Mouse (Mus musculus): Measurements from ENCODE around the gene Atxn1. TPM values are rescaled to one million over a fixed set of nuclear protein-coding genes. Genes with fewer than 3 reads are reported as not detected.

Atxn1 gene
- polyA plus RNA-seq, 1 experiment: 23.0 TPM

DNA sequence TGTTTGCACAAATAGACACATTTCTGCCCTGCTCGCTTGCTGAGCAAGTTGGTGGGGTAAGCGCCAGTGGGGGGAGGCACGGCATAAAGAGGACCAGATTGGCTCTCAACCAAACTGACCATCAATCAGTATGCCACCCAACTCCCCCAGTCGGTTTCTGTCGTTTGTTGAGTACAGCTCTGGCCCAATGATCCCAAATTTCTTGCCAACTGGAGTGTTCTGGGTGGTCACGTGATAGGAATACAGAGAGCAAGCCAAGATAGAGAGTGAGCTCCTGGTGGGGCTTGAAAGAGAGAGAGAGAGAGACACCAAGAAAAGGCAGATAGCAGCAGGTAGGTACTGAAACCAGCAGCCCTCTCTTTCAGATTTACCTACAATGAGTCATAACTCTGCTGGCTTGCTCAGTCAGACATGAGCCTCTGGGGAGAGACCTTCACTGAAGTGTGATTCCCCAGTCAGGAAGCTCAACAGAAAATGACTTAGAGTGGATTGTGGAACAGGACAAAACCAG, 57.6 kb downstream of the Atxn1 start:
- no peak for TF ChIP-seq POLR2A (IDR thresholded peaks at IDR 0.05; ENCODE audit: borderline replicate concordance, low read depth, low read length)
- TF ChIP-seq CTCF (IDR thresholded peaks at IDR 0.05; ENCODE audit: low read depth, low read length): no peak
- H3K27ac ChIP-seq (ENCODE audit: insufficient read depth, low read depth, low read length): no peak overlapping the region
- peaks cover 55% of the 10 kb centered on the region for H3K4me1 ChIP-seq (ENCODE audit: control insufficient read depth, insufficient read depth, low read length)
- H3K4me3 ChIP-seq (ENCODE audit: insufficient read depth, low read length): no peak overlapping the region

DNA sequence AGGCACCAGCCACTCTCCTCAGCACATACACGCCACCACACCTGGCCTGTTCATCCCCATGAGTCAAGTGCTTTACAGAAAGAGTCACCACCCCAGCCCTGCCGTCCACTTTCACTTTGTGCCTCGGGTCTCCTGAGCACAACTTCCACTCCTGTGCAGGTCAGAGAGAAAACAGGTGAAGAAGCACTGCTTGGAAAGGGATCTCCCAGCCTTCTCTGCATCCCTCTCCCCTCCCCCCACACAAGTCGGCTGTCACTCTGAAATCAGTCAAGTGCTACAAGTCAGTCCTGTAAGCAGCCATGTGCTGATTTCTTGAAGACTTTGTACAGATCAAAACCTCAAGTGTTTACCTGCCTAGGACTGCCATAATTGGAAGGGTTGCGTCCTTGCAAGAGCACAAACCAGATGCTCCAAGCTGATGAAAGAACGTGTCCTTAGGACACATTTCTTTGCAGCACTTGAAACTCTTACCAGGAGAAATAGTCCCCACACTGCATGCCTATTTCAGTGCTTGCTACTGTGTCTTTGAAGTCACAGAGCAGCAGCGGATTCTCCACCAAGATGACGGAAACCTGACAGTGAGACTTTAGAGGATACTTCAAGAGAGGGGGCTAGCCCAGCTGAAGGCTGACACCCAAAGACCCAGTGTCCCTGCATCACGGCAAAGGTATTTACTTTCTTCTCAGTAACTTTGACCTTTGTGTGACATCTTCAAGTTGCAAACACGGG, 58.2 kb downstream of the Atxn1 start:
- Histone ChIP-seq H3K4me1 (ENCODE audit: control insufficient read depth, insufficient read depth, low read length) (peaks cover 52% of the 10 kb centered on the region), H3K27ac (ENCODE audit: insufficient read depth, low read depth, low read length) (no peak overlapping the region), H3K4me3 (ENCODE audit: insufficient read depth, low read length) (no peak overlapping the region)
- no peak for TF ChIP-seq POLR2A (IDR thresholded peaks at IDR 0.05; ENCODE audit: borderline replicate concordance, low read depth, low read length)
- no peak for TF ChIP-seq CTCF (IDR thresholded peaks at IDR 0.05; ENCODE audit: low read depth, low read length)

DNA sequence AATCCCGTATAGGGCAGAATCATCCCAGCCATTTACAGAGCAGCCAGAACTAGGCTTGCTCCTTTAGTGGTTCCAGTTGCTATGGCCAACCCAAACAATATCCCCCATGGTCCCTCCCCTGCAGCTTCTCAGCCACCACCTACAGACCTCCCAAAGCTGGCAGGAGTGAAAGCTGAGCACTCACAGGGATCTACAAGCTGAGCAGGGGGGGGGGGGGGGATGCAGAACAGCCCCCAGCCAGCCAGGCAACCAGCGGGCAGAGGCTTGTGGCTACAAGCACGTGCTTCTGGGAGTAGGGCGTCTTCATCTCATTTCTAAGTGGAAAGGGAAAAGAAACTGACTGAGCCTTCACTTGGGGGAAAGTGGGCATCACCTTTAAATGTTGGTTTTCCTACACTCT, 59.9 kb downstream of the Atxn1 start:
- TF ChIP-seq CTCF (IDR thresholded peaks at IDR 0.05; ENCODE audit: low read depth, low read length) (no peak), POLR2A (IDR thresholded peaks at IDR 0.05; ENCODE audit: borderline replicate concordance, low read depth, low read length) (no peak)
- Histone ChIP-seq H3K27ac (ENCODE audit: insufficient read depth, low read depth, low read length) (peak overlapping the region; percentile 97), H3K4me1 (ENCODE audit: control insufficient read depth, insufficient read depth, low read length) (peaks cover 42% of the 10 kb centered on the region), H3K4me3 (ENCODE audit: insufficient read depth, low read length) (no peak overlapping the region)

DNA sequence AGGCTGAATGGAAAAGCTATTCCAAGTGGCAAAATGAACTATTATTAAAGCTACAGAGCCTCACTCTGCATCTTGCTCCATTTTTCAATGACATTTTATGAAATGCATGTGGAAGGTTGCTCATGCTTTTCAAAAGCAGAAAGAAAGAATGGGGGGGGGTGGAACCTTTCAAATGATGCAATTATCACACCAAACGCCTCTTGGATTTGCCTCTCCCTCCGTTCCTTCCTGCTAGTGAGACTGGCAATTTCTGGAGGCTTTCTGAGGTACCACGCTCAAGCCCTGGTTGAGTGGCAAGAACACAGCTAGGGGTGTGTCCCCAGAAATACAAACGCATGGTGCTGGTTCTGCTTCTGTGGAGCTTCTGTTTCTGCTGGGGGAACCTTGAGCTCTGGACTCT, 60.4 kb downstream of the Atxn1 start:
- H3K4me3 ChIP-seq (ENCODE audit: insufficient read depth, low read length): peak overlapping the region; percentile 22; the same call in 1 of the 2 replicates
- TF ChIP-seq POLR2A (IDR thresholded peaks at IDR 0.05; ENCODE audit: borderline replicate concordance, low read depth, low read length) (no peak), CTCF (IDR thresholded peaks at IDR 0.05; ENCODE audit: low read depth, low read length) (no peak)
- peaks cover 42% of the 10 kb centered on the region for H3K4me1 ChIP-seq (ENCODE audit: control insufficient read depth, insufficient read depth, low read length)
- H3K27ac ChIP-seq (ENCODE audit: insufficient read depth, low read depth, low read length): peak overlapping the region; percentile 97

DNA sequence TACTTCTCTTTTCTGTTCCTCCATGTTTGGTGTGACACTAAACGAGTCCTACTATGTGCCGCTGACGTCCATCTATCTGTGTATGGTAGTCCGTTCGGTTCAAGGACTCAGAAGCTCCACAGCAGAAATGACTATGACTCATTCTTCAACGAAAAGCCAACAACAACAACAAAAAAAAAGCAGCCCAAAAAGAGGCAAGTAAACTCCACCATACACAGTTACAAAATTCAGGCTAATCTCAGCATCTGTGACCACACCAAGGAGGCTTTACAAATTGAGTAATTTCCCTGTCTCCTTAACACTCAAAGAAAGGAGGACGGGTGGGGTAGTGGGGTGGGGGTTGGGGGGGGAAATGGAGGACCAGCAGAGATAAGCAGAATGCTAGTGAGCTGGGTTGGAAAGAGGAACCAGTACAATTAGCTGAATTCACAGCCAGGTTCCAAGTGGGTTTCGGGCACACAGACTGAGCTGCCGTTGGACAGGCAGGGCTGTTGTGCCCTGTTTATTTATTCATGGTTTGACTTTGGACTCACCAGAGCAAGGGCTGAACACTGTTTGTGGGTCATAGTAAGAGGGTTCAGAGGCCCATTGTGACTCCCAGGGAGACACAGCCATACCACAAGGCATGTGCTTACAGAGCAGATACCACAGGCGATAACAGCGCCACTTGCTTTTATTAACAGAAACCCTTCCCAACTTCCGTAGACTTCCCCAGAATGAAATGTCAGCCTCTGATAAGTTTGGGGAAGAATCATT, 61.1 kb downstream of the Atxn1 start:
- Histone ChIP-seq H3K27ac (ENCODE audit: insufficient read depth, low read depth, low read length) (peak overlapping the region; percentile 97), H3K4me3 (ENCODE audit: insufficient read depth, low read length) (peak overlapping the region; percentile 38), H3K4me1 (ENCODE audit: control insufficient read depth, insufficient read depth, low read length) (peaks cover 40% of the 10 kb centered on the region)
- TF ChIP-seq POLR2A (IDR thresholded peaks at IDR 0.05; ENCODE audit: borderline replicate concordance, low read depth, low read length): no peak
- no peak for TF ChIP-seq CTCF (IDR thresholded peaks at IDR 0.05; ENCODE audit: low read depth, low read length)

DNA sequence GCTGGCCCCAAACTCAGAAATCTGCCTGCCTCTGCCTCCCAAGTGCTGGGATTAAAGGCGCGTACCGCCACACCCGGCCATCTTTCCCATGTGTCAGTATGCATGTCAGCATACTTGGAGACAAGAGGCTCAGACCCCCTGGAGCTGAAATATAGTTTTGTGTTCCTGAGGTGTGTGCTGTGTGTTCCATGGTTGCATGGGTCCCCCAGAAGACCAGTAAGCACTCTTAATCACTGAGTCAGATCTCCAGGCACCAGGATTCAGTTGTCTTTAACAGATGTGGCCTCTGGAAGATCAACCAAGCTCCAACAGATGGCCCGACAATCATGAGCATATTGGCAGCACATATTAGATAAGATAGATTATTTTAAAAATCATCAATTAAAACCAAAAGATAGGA, 62.4 kb downstream of the Atxn1 start:
- H3K27ac ChIP-seq (ENCODE audit: insufficient read depth, low read depth, low read length): peak overlapping the region; percentile 97; the same call in 1 of the 2 replicates
- peaks cover 38% of the 10 kb centered on the region for H3K4me1 ChIP-seq (ENCODE audit: control insufficient read depth, insufficient read depth, low read length)
- TF ChIP-seq POLR2A (IDR thresholded peaks at IDR 0.05; ENCODE audit: borderline replicate concordance, low read depth, low read length) (no peak), CTCF (IDR thresholded peaks at IDR 0.05; ENCODE audit: low read depth, low read length) (no peak)
- no peak overlapping the region for H3K4me3 ChIP-seq (ENCODE audit: insufficient read depth, low read length)

DNA sequence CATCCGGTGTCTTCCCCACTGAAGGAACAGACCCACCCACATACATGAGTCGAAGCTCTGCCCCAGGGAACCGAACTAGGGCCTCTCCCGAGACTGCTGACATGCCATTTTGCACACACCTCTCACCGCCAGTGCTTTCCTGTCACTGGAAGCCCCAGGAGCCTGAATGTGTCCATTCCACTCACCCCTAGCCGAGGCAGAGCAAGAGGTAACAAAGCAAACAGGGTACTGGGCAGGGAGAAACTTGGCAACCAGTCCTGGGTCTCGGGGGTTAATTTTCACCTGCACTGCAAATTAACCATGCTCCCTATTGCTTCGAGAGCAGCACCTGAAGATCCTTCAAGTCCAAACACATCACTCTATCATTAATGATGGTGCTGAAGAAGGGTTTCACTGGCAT, 64.0 kb downstream of the Atxn1 start:
- H3K27ac ChIP-seq (ENCODE audit: insufficient read depth, low read depth, low read length): no peak overlapping the region
- no peak overlapping the region for H3K4me3 ChIP-seq (ENCODE audit: insufficient read depth, low read length)
- H3K4me1 ChIP-seq (ENCODE audit: control insufficient read depth, insufficient read depth, low read length): peaks cover 31% of the 10 kb centered on the region
- TF ChIP-seq CTCF (IDR thresholded peaks at IDR 0.05; ENCODE audit: low read depth, low read length) (no peak), POLR2A (IDR thresholded peaks at IDR 0.05; ENCODE audit: borderline replicate concordance, low read depth, low read length) (no peak)

DNA sequence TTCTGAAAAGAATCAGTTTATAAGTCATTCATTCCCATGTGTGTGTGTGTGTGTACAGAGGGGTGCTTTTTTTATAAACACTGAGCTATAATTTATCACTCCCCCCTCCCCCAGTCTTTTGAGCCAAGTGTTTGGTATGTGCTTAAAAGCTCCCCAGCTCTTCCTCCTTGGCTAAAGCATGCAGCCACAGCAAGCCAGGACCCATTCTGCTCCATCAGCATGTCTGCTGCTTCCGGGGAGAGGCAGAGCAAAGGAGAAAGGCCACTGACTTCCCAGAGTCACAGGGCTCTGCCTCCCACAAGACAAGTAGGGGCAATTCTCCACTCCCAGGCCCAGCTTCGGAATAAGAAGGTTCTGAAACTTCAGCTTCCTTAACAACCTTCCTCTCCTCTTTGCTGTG, 67.2 kb downstream of the Atxn1 start:
- Histone ChIP-seq H3K4me3 (ENCODE audit: insufficient read depth, low read length) (no peak overlapping the region), H3K27ac (ENCODE audit: insufficient read depth, low read depth, low read length) (peak overlapping the region; percentile 76), H3K4me1 (ENCODE audit: control insufficient read depth, insufficient read depth, low read length) (peaks cover 32% of the 10 kb centered on the region)
- TF ChIP-seq CTCF (IDR thresholded peaks at IDR 0.05; ENCODE audit: low read depth, low read length): no peak
- no peak for TF ChIP-seq POLR2A (IDR thresholded peaks at IDR 0.05; ENCODE audit: borderline replicate concordance, low read depth, low read length)

DNA sequence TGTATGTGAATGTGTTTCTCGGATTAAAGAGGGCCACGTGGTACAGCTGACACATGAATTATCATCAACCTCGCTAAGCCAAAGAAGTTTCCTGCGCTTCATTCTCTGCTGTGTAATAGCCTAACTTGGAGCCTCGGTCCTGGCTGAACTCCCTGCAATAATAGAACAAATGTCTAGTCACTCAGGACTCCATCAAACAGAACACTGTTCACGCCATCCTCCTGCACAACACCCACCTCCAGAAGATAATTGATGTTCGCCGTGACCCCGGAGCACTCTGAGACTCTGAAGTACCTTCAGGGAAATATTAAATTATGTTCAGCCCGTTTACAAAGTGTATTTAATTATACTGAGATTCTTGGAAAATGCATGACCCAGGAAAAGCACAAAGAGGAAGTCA, 70.0 kb downstream of the Atxn1 start:
- no peak for TF ChIP-seq POLR2A (IDR thresholded peaks at IDR 0.05; ENCODE audit: borderline replicate concordance, low read depth, low read length)
- no peak for TF ChIP-seq CTCF (IDR thresholded peaks at IDR 0.05; ENCODE audit: low read depth, low read length)
- Histone ChIP-seq H3K27ac (ENCODE audit: insufficient read depth, low read depth, low read length) (no peak overlapping the region), H3K4me1 (ENCODE audit: control insufficient read depth, insufficient read depth, low read length) (peaks cover 30% of the 10 kb centered on the region), H3K4me3 (ENCODE audit: insufficient read depth, low read length) (no peak overlapping the region)

DNA sequence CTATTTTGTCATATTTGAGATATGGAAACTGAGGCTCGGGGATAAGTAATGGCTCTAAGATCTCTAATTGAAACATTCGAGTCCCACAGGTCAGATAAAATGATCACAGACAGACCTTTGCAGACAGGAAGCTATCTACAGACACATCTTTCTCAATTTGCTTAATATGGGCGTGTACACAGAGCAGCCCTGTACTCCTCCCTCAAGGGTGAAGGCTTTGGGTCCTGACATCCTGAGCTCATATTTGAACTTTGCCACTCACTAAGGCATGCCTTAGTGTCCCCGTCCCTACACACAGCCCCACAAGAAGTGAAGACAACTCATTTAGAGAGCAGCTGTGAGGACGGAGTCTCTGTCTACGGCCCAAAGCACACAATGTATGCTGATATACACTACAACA, 70.6 kb downstream of the Atxn1 start:
- no peak overlapping the region for H3K4me3 ChIP-seq (ENCODE audit: insufficient read depth, low read length)
- H3K27ac ChIP-seq (ENCODE audit: insufficient read depth, low read depth, low read length): no peak overlapping the region
- TF ChIP-seq CTCF (IDR thresholded peaks at IDR 0.05; ENCODE audit: low read depth, low read length): no peak
- TF ChIP-seq POLR2A (IDR thresholded peaks at IDR 0.05; ENCODE audit: borderline replicate concordance, low read depth, low read length): no peak
- H3K4me1 ChIP-seq (ENCODE audit: control insufficient read depth, insufficient read depth, low read length): peaks cover 35% of the 10 kb centered on the region
